8 mouse cellular contexts compared by ENCODE assay signal in the genomic region with DNA sequence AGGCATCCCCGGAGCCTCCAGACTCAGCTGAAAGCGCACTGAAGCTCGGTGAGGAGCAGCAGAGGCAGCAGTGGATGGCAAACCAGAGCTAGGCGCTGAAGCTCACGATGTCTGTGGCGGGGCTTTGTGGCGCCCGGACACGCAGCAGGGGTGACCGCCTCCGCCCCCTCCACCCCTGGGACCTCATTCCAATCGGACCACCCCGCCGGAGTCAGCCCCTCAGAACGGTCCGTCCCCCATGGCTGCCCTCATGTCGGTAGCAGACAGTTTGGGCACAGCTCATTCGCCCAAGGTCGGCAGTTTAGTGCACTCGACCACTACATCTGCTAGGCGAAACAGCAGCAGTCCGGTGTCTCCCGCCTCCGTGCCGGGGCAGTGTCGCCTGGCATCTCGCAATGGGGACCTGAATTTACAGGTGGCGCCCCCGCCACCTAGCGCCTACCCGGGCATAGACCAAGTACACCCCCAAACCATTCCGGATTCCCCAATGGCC. TPM values are rescaled to one million over a fixed set of nuclear protein-coding genes. Genes with fewer than 3 reads are reported as not detected.
DNase-seq lines count a peak whose midpoint lies in the region; ATAC-seq lines count a peak whose summit lies in the region.

No protein-coding gene starts in this region.

- peak overlapping the region; percentile 81 for H3K4me2 ChIP-seq in hindbrain, embryonic 12.5 days (replicated peaks)
- H3K4me2 ChIP-seq in liver, embryonic 12.5 days: peak overlapping the region; percentile 65

- H3K4me1 ChIP-seq in hindbrain, embryonic 12.5 days: peaks cover 10% of the 10 kb centered on the region
- no peaks in the 10 kb centered on the region for H3K4me1 ChIP-seq in liver, embryonic 12.5 days

- DNase-seq in cerebellum, postnatal 36 days: peak; percentile 6 to 7
- no peak for DNase-seq in cerebellum, adult 8-10 months
- DNase-seq in right cerebral cortex, postnatal 14 days: peak; percentile 6
- DNase-seq in right cerebral cortex, postnatal 36 days (ENCODE audit: low spot score in 2 of 2): no peak
- peak; percentile 41 for DNase-seq in retina, embryonic 14.5 days (ENCODE audit: low spot score)
- no peak for DNase-seq in spleen, adult 18-20 months

- H3K36me3 ChIP-seq in hindbrain, embryonic 12.5 days: no peaks in the 10 kb centered on the region
- H3K36me3 ChIP-seq in liver, embryonic 12.5 days: no peaks in the 10 kb centered on the region

- peaks cover 21% of the 10 kb centered on the region for H3K27me3 ChIP-seq in hindbrain, embryonic 12.5 days
- H3K27me3 ChIP-seq in liver, embryonic 12.5 days (replicated peaks): peaks cover 13% of the 10 kb centered on the region

- no peaks in the 10 kb centered on the region for H3K9me3 ChIP-seq in hindbrain, embryonic 12.5 days (replicated peaks)
- H3K9me3 ChIP-seq in liver, embryonic 12.5 days (replicated peaks): no peaks in the 10 kb centered on the region

- ATAC-seq in hindbrain, embryonic 12.5 days (ENCODE audit: low FRiP score): no peak
- no peak for ATAC-seq in liver, embryonic 12.5 days

- H3K4me3 ChIP-seq in hindbrain, embryonic 12.5 days: peak overlapping the region; percentile 45
- peak overlapping the region; percentile 39 for H3K4me3 ChIP-seq in liver, embryonic 12.5 days

- under 1% methylated on average over 32 of the region's 32 CpGs for WGBS in hindbrain, embryonic 12.5 days
- WGBS in liver, embryonic 12.5 days (ENCODE audit: insufficient replicate concordance): 3% methylated on average over 31 of the region's 32 CpGs

- peak overlapping the region; percentile 57 for H3K9ac ChIP-seq in hindbrain, embryonic 12.5 days
- no peak overlapping the region for H3K9ac ChIP-seq in liver, embryonic 12.5 days

- no peak overlapping the region for H3K27ac ChIP-seq in hindbrain, embryonic 12.5 days
- no peak overlapping the region for H3K27ac ChIP-seq in liver, embryonic 12.5 days

RNA-seq across cellular contexts. Expression of a gene that starts 19.9 kb away (rescaled TPM):
- 54.0 and 58.9 TPM in 2 replicates for polyA plus RNA-seq in hindbrain, embryonic 12.5 days (2016; fragmentation: Nextera tagmentation; extraction: Ambion mirVana)
- 15.2 TPM in 2 replicates for polyA plus RNA-seq in liver, embryonic 12.5 days (2016; fragmentation: Nextera tagmentation; extraction: Ambion mirVana)

Comparison
In these comparisons a context has a peak if more than half of its experiments do, and no peak if none do; other contexts are left out.
1. DNase-seq: peak in cerebellum, postnatal 36 days (2 of 2), right cerebral cortex, postnatal 14 days (single experiment) and retina, embryonic 14.5 days (single experiment); none in cerebellum, adult 8-10 months (single experiment), right cerebral cortex, postnatal 36 days (0 of 2) and spleen, adult 18-20 months (0 of 2).